Mouse (Mus musculus) stomach, postnatal 0 days (tissue): ENCODE measurements around the gene Caln1. TPM values are rescaled to one million over a fixed set of nuclear protein-coding genes. Genes with fewer than 3 reads are reported as not detected.

Source experiments
- ATAC-seq: fragments of 200-750 bp; cut with Nextera tagmentation; 2 replicates; pipeline ENCODE4 v1.8.0; 2017; ENCODE audit not compliant: low FRiP score, low TSS enrichment
- DNase-seq: peaks from one replicate; pipeline ENCODE4 v3.0.0-alpha.2; 2016; ENCODE audit warnings: low spot score
- H3K27ac ChIP-seq: fragments of 300-500 bp; sonication (generic); replicated peaks from 2 replicates; pipeline ENCODE4 v1.5.1; 2014; ENCODE audit warnings: mild to moderate bottlenecking, control low read depth
- H3K27me3 ChIP-seq: fragments of 300-500 bp; sonication (generic); 2 replicates; pipeline ENCODE4 v1.6.1; 2014; ENCODE audit warnings: low read length; ENCODE audit not compliant: control insufficient read depth, insufficient read depth
- H3K36me3 ChIP-seq: fragments of 300-500 bp; sonication (generic); 2 replicates; pipeline ENCODE4 v1.6.1; 2014; ENCODE audit warnings: low read length, mixed read lengths; ENCODE audit not compliant: control insufficient read depth, insufficient read depth
- H3K4me1 ChIP-seq: fragments of 300-500 bp; sonication (generic); replicated peaks from 2 replicates; pipeline ENCODE4 v1.6.1; 2014; ENCODE audit warnings: antibody characterized with exemption; ENCODE audit not compliant: control insufficient read depth, insufficient read depth
- H3K4me2 ChIP-seq: fragments of 300-500 bp; sonication (generic); replicated peaks from 2 replicates; pipeline ENCODE4 v1.6.1; 2014; ENCODE audit warnings: low read depth, mild to moderate bottlenecking, control low read depth, moderate library complexity
- H3K4me3 ChIP-seq: fragments of 300-500 bp; sonication (generic); 2 replicates; pipeline ENCODE4 v1.5.1; 2014; ENCODE audit warnings: low read depth, low read length, control low read depth
- H3K9ac ChIP-seq: fragments of 300-500 bp; sonication (generic); 2 replicates; pipeline ENCODE4 v1.6.1; 2014; ENCODE audit warnings: mild to moderate bottlenecking, low read length, control low read depth, mixed read lengths
- H3K9me3 ChIP-seq: fragments of 300-500 bp; sonication (generic); 2 replicates; pipeline ENCODE4 v1.6.1; 2016; ENCODE audit warnings: low read length; ENCODE audit not compliant: control insufficient read depth
- CTCF ChIP-seq: IDR thresholded peaks from 2 replicates; pipeline ENCODE4 v1.5.1; 2016; ENCODE audit warnings: antibody characterized with exemption, low read depth, mild to moderate bottlenecking, moderate library complexity
- EP300 ChIP-seq: optimal IDR thresholded peaks from 2 replicates; pipeline ENCODE3; 2016; ENCODE audit warnings: antibody characterized with exemption
- WGBS: fragments of 180-500 bp; shearing (Covaris S2); extraction: QIAGEN DNeasy Blood & Tissue Kit; methylation state at CpG from one replicate; pipeline ENCODE4 v1.1.7; 2014; 5-methylcytosine and 5-hydroxymethylcytosine counted together
- polyA plus RNA-seq: library from polyadenylated mRNA; unstranded; fragments of >200 nt; fragmentation: Nextera tagmentation; extraction: Ambion mirVana; gene quantifications from 2 replicates; pipeline ENCODE4 v1.2.1, GENCODE M21; 2015

Caln1 gene
- polyA plus RNA-seq, 1 experiment from 2014 or later = 0.11 TPM

DNA sequence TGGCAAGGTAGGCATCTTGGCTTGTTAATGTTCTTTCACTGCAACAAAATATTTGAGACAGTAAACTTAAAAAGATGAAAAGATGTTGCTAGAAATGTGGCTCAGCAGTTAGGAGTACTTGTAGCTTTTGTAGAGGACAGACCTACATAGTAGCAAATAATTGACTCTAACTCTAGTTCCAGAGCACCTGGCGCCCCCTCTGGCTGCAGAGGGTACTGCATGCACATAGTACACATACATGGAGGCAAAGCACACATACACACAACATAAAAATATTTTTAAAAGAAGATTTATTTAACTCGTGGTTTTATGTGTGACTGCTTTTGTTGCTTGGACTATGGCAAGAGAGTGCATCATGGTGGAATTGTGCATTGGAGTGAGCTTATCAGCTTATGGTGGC is 151.3 kb downstream of the Caln1 start:
- Histone ChIP-seq H3K9me3 (no peaks in the 10 kb centered on the region), H3K4me2 (no peak overlapping the region), H3K4me1 (no peaks in the 10 kb centered on the region), H3K9ac (no peak overlapping the region), H3K27ac (no peak overlapping the region), H3K27me3 (no peaks in the 10 kb centered on the region), H3K4me3 (no peak overlapping the region), H3K36me3 (no peaks in the 10 kb centered on the region)
- 60% methylated on average over 2 of the region's 2 CpGs for WGBS
- TF ChIP-seq CTCF (peak; percentile 44), EP300 (no peak)
- ATAC-seq (no peak), DNase-seq (no peak)

DNA sequence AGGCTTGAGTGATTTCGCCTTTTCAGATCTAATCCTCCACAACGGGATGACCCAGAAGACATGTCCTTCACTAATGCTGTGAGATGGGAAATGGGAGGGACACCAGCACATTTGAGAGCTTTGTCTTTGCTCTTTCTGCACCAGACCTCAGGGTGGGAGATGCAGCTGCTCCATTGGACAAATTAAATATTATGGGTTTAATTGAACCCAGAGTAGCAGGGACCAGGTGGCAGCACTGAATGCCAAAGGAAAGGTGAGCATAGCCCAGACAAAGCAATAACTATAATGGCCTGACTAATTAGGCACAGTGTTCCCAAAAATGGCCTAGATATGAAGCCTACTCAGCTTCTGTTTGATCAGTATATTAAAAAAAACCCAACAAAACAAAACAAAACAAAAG is 158.2 kb downstream of the Caln1 start:
- no peak for ATAC-seq
- no peak overlapping the region for H3K9ac ChIP-seq
- no peaks in the 10 kb centered on the region for H3K36me3 ChIP-seq
- H3K9me3 ChIP-seq = no peaks in the 10 kb centered on the region
- H3K4me2 ChIP-seq = no peak overlapping the region
- no peak overlapping the region for H3K4me3 ChIP-seq
- no peak for TF ChIP-seq EP300
- TF ChIP-seq CTCF = no peak
- 87% methylated on average over 2 of the region's 2 CpGs for WGBS
- H3K27me3 ChIP-seq = no peaks in the 10 kb centered on the region
- H3K27ac ChIP-seq = no peak overlapping the region
- H3K4me1 ChIP-seq = no peaks in the 10 kb centered on the region
- no peak for DNase-seq

GRCm38 (mm10) chr5:130547496-130547895 is 178.2 kb downstream of the Caln1 start:
- H3K4me1 ChIP-seq = no peaks in the 10 kb centered on the region
- no peaks in the 10 kb centered on the region for H3K27me3 ChIP-seq
- 76% methylated on average over 5 of the region's 5 CpGs for WGBS
- no peak overlapping the region for H3K27ac ChIP-seq
- H3K4me3 ChIP-seq = no peak overlapping the region
- no peaks in the 10 kb centered on the region for H3K9me3 ChIP-seq
- H3K4me2 ChIP-seq = no peak overlapping the region
- no peaks in the 10 kb centered on the region for H3K36me3 ChIP-seq
- ATAC-seq (no peak), DNase-seq (no peak)
- H3K9ac ChIP-seq = no peak overlapping the region
- TF ChIP-seq EP300 (no peak), CTCF (no peak)

GRCm38 (mm10) chr5:130553916-130554315 is 184.7 kb downstream of the Caln1 start:
- ATAC-seq = no peak

GRCm38 (mm10) chr5:130563146-130563545 is 193.9 kb downstream of the Caln1 start:
- Histone ChIP-seq H3K36me3 (no peaks in the 10 kb centered on the region), H3K9me3 (no peaks in the 10 kb centered on the region), H3K4me2 (no peak overlapping the region), H3K9ac (no peak overlapping the region), H3K27ac (no peak overlapping the region), H3K27me3 (no peaks in the 10 kb centered on the region), H3K4me1 (no peaks in the 10 kb centered on the region), H3K4me3 (no peak overlapping the region)
- ATAC-seq (no peak), DNase-seq (no peak)
- no peak for TF ChIP-seq EP300
- TF ChIP-seq CTCF = no peak
- WGBS = 72% methylated on average over 3 of the region's 3 CpGs

More at GRCm38 (mm10) chr5:130553916-130554315, 184.7 kb downstream of the Caln1 start:
- Histone ChIP-seq H3K9ac (no peak overlapping the region), H3K9me3 (no peaks in the 10 kb centered on the region), H3K27ac (no peak overlapping the region), H3K27me3 (no peaks in the 10 kb centered on the region), H3K4me2 (no peak overlapping the region), H3K4me1 (no peaks in the 10 kb centered on the region), H3K36me3 (no peaks in the 10 kb centered on the region), H3K4me3 (no peak overlapping the region)
- no peak for DNase-seq
- WGBS = 47% methylated on average over 4 of the region's 4 CpGs
- TF ChIP-seq CTCF (no peak), EP300 (no peak)

DNA sequence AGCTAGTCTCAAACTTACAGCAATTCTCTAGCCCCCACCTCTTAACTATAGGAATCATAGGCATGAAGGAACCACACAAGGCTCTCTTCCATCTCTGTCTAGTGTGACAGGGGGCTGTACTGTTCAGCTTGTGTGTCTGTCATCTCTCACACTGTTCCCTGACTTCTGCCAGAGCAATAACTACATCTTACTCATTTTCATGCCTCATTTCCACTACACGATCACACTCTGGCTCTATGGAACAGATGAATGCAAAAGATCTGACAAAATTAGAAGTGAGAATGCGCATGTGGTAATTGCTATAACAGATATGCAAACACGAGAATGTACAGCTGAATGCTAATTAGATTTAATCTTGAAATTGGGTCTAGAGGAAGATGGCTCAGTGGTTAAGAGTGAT is 196.7 kb downstream of the Caln1 start:
- TF ChIP-seq CTCF = no peak
- no peak for TF ChIP-seq EP300
- no peaks in the 10 kb centered on the region for H3K27me3 ChIP-seq
- no peak for ATAC-seq
- no peaks in the 10 kb centered on the region for H3K36me3 ChIP-seq
- no peaks in the 10 kb centered on the region for H3K4me1 ChIP-seq
- no peak overlapping the region for H3K4me3 ChIP-seq
- WGBS = 92% methylated on average over 3 of the region's 3 CpGs
- no peak overlapping the region for H3K27ac ChIP-seq
- no peak overlapping the region for H3K9ac ChIP-seq
- H3K4me2 ChIP-seq = no peak overlapping the region
- no peaks in the 10 kb centered on the region for H3K9me3 ChIP-seq
- DNase-seq = no peak
